Mouse (Mus musculus): ENCODE results near the gene Olfr1204.

Olfr1204 gene

GRCm38 (mm10) chr2:88848992-88849391 lies at the start of gene Olfr1204:
TSS of gene Olfr1204 (plus strand) at chr2:88849292.
- no peak for DNase-seq (ENCODE audit: extremely low spot score, low spot score)

GRCm38 (mm10) chr2:88814196-88814595 lies 34.9 kb upstream of the Olfr1204 start, which contains the start of gene Olfr1202:
TSS of gene Olfr1202 (plus strand) at chr2:88814496.
- DNase-seq (ENCODE audit: extremely low spot score, low spot score), result no peak

GRCm38 (mm10) chr2:88829437-88829836 lies 19.7 kb upstream of the Olfr1204 start, which contains the start of gene Olfr1205:
TSS of gene Olfr1205 (plus strand) at chr2:88829737.
- no peak for DNase-seq (ENCODE audit: extremely low spot score, low spot score)

GRCm38 (mm10) chr2:88838477-88838876 lies 10.6 kb upstream of the Olfr1204 start:
- DNase-seq (ENCODE audit: extremely low spot score, low spot score), result no peak

- DNase-seq (ENCODE audit: extremely low spot score, low spot score), result no peak
Observed at GRCm38 (mm10) chr2:88862931-88863330, 13.8 kb downstream of the Olfr1204 start, which contains the start of gene Olfr1206. TSS of gene Olfr1206 (plus strand) at chr2:88863231.

- no peak for DNase-seq (ENCODE audit: extremely low spot score, low spot score)
Observed at GRCm38 (mm10) chr2:88902211-88902610, 53.1 kb downstream of the Olfr1204 start, which contains the start of gene Olfr1208. TSS of gene Olfr1208 (minus strand) at chr2:88902311.

All from neural tube, embryonic 10.5 days (tissue).